Mouse (Mus musculus) liver, embryonic 11.5 days (tissue): ENCODE measurements around the gene Fam222a. TPM values are rescaled to one million over a fixed set of nuclear protein-coding genes. Genes with fewer than 3 reads are reported as not detected.
A peak's percentile ranks its signal among the peaks of the same experiment; 100 is the strongest.

Experiments
- ATAC-seq: fragments of 200-750 bp; cut with Nextera tagmentation; replicated peaks from 2 replicates; pipeline ENCODE4 v1.8.0; 2017; ENCODE audit warnings: moderate number of reproducible peaks, mild to moderate bottlenecking, moderate TSS enrichment, moderate library complexity; ENCODE audit not compliant: low FRiP score
- DNase-seq: peaks from one replicate; pipeline ENCODE4 v3.0.0-alpha.2; 2017; ENCODE audit warnings: low spot score
- H3K27ac ChIP-seq: fragments of 300-500 bp; sonication (generic); 2 replicates; pipeline ENCODE4 v1.5.1; 2014; ENCODE audit warnings: mild to moderate bottlenecking, low read depth, low read length, control low read depth
- H3K27me3 ChIP-seq: fragments of 300-500 bp; sonication (generic); replicated peaks from 2 replicates; pipeline ENCODE4 v1.6.1; 2014; ENCODE audit warnings: low read length, mixed read lengths; ENCODE audit not compliant: control insufficient read depth, insufficient read depth
- H3K36me3 ChIP-seq: fragments of 300-500 bp; sonication (generic); 2 replicates; pipeline ENCODE4 v1.6.1; 2014; ENCODE audit warnings: mild to moderate bottlenecking, low read length, moderate library complexity, mixed read lengths; ENCODE audit not compliant: control insufficient read depth, insufficient read depth
- H3K4me1 ChIP-seq: fragments of 300-500 bp; sonication (generic); replicated peaks from 2 replicates; pipeline ENCODE4 v1.6.1; 2014; ENCODE audit warnings: low read length, mixed read lengths; ENCODE audit not compliant: control insufficient read depth, insufficient read depth
- H3K4me2 ChIP-seq: fragments of 300-500 bp; sonication (generic); 2 replicates; pipeline ENCODE4 v1.6.1; 2014; ENCODE audit warnings: mild to moderate bottlenecking, control low read depth, moderate library complexity
- H3K4me3 ChIP-seq: fragments of 300-500 bp; sonication (generic); 2 replicates; pipeline ENCODE4 v1.5.1; 2014; ENCODE audit warnings: low read depth, low read length, control low read depth
- H3K9ac ChIP-seq: fragments of 300-500 bp; sonication (generic); 2 replicates; pipeline ENCODE4 v1.6.1; 2014; ENCODE audit warnings: low read depth, low read length, control low read depth
- H3K9me3 ChIP-seq: fragments of 300-500 bp; sonication (generic); 2 replicates; pipeline ENCODE4 v1.6.1; 2016; ENCODE audit warnings: low read length, inconsistent platforms, mixed read lengths; ENCODE audit not compliant: control insufficient read depth
- WGBS: fragments of 180-500 bp; shearing (Covaris S2); extraction: QIAGEN DNeasy Blood & Tissue Kit; methylation state at CpG from one replicate; pipeline ENCODE4 v1.1.7; 2014; 5-methylcytosine and 5-hydroxymethylcytosine counted together
- polyA plus RNA-seq: library from polyadenylated mRNA; unstranded; fragments of >200 nt; fragmentation: Nextera tagmentation; extraction: Ambion mirVana; gene quantifications from 2 replicates; pipeline ENCODE4 v1.2.1, GENCODE M21; 2014

The Fam222a gene
- polyA plus RNA-seq, 1 experiment from 2014 or later, result 2.3 TPM

DNA sequence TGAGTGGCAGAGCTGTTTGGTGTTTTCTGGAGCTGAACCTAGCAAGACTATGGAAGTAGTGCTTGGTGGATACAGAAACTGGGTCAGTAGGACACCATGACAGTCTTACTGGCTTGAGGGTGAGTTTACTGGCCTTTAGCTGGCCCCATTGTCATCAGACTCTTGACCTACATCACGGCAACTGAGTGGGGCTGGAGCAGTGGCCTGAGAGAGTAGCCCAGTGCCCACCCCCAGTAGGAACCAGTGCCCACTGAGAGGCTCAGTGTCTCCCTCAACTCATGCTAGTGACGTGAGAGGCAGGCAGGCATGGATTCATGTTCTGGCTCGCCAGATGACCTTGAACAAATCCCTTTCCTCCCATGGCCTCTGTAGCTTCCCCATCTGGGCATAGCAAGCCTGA is 15.2 kb downstream of the Fam222a start:
- Histone ChIP-seq H3K36me3 (no peaks in the 10 kb centered on the region), H3K9ac (no peak overlapping the region), H3K27ac (no peak overlapping the region), H3K4me1 (peaks cover 15% of the 10 kb centered on the region), H3K27me3 (peaks cover 4% of the 10 kb centered on the region; the same call in 1 of the 2 replicates), H3K4me3 (no peak overlapping the region), H3K9me3 (no peaks in the 10 kb centered on the region), H3K4me2 (no peak overlapping the region)
- DNase-seq (no peak), ATAC-seq (no peak)
- 54% methylated on average over 3 of the region's 3 CpGs for WGBS

GRCm38 (mm10) chr5:114583490-114584175 is 15.8 kb downstream of the Fam222a start:
- Histone ChIP-seq H3K27ac (no peak overlapping the region), H3K4me1 (peaks cover 21% of the 10 kb centered on the region), H3K9ac (no peak overlapping the region), H3K27me3 (peaks cover 4% of the 10 kb centered on the region), H3K36me3 (no peaks in the 10 kb centered on the region), H3K9me3 (no peaks in the 10 kb centered on the region), H3K4me2 (no peak overlapping the region), H3K4me3 (no peak overlapping the region)
- WGBS, result 65% methylated on average over 12 of the region's 12 CpGs
- ATAC-seq (no peak), DNase-seq (no peak)

DNA sequence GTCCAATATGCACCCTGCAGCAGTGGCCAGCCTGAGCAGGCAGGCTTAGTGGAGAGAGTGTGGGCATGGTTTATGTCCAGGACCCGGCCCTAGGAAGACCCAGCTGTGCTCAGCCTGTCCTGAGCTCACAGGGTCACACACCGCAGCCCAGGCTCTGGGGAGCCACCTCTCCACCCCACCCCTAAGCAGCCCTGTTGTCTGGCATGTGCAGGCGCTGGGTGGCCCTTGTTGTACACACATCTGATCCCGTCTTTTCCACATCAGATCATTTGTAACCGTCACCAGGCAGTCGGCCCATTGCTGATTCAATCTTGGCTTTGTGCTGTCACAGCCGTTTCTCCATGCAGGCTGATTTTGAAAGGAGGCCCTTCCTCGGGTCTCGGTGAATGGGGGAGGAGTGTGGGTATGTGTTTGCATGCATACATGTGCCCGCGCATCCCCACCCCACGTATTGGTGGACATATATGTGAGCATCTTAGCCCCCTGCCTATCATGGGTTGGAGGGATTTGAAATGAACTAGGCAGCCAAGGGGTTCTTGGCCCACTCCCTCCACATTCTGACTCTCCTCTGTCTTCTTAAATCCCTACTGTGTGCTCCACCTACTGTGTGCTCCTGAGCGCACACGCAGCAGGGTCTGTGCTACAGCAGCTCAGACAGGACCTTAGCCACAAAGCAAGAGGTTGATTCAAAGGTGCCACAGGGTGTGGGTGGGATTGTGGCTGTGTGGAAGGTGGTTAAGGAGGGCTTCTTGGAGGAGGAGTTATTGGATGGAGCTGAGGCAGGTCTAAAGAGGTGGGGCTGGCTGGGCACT is 16.7 kb downstream of the Fam222a start:
- DNase-seq (no peak), ATAC-seq (no peak)
- Histone ChIP-seq H3K4me2 (no peak overlapping the region), H3K36me3 (no peaks in the 10 kb centered on the region), H3K27me3 (peaks cover 4% of the 10 kb centered on the region), H3K4me1 (peaks cover 28% of the 10 kb centered on the region), H3K27ac (no peak overlapping the region), H3K4me3 (no peak overlapping the region), H3K9me3 (no peaks in the 10 kb centered on the region), H3K9ac (no peak overlapping the region)
- 71% methylated on average over 14 of the region's 14 CpGs for WGBS

GRCm38 (mm10) chr5:114585682-114586081 is 17.9 kb downstream of the Fam222a start:
- Histone ChIP-seq H3K4me3 (no peak overlapping the region), H3K4me2 (no peak overlapping the region), H3K9me3 (no peaks in the 10 kb centered on the region), H3K4me1 (peaks cover 40% of the 10 kb centered on the region), H3K27ac (no peak overlapping the region), H3K27me3 (peaks cover 4% of the 10 kb centered on the region), H3K36me3 (no peaks in the 10 kb centered on the region), H3K9ac (no peak overlapping the region)
- WGBS, result 38% methylated on average over 5 of the region's 5 CpGs
- ATAC-seq, result no peak
- no peak for DNase-seq

- Histone ChIP-seq H3K9ac (no peak overlapping the region), H3K4me1 (peaks cover 55% of the 10 kb centered on the region), H3K4me3 (no peak overlapping the region), H3K27me3 (peaks cover 4% of the 10 kb centered on the region), H3K36me3 (no peaks in the 10 kb centered on the region), H3K4me2 (no peak overlapping the region), H3K9me3 (no peaks in the 10 kb centered on the region), H3K27ac (no peak overlapping the region)
- WGBS, result 37% methylated on average over 9 of the region's 9 CpGs
- DNase-seq, result peak; percentile 69
- no peak for ATAC-seq
Measured at GRCm38 (mm10) chr5:114587908-114588307, 20.1 kb downstream of the Fam222a start.

DNA sequence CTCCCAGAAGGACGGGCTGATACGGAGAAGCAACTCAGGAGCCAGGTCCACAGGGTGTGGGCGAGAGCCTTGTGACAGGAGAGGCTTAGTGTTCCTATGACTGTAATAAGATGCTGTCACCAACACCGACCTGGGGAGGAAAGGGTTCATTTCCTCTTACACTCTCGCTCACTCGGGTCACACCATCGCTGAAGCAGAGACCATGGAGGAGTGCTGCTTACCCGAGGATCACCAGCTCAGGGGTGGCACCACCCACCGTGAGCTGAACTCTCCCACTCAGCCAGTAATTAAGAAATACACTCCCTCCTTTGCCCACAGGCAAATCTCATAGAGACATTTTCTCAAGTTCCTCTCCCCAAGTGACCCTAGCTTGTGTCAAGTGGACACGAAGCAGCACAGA is 20.6 kb downstream of the Fam222a start:
- no peaks in the 10 kb centered on the region for H3K9me3 ChIP-seq
- ATAC-seq, result no peak
- no peak for DNase-seq
- 38% methylated on average over 10 of the region's 10 CpGs for WGBS
- peaks cover 5% of the 10 kb centered on the region for H3K27me3 ChIP-seq
- no peak overlapping the region for H3K4me3 ChIP-seq
- H3K27ac ChIP-seq, result no peak overlapping the region
- H3K4me2 ChIP-seq, result peak overlapping the region; percentile 21; the same call in 1 of the 2 replicates
- no peaks in the 10 kb centered on the region for H3K36me3 ChIP-seq
- H3K9ac ChIP-seq, result no peak overlapping the region
- H3K4me1 ChIP-seq, result peaks cover 58% of the 10 kb centered on the region

DNA sequence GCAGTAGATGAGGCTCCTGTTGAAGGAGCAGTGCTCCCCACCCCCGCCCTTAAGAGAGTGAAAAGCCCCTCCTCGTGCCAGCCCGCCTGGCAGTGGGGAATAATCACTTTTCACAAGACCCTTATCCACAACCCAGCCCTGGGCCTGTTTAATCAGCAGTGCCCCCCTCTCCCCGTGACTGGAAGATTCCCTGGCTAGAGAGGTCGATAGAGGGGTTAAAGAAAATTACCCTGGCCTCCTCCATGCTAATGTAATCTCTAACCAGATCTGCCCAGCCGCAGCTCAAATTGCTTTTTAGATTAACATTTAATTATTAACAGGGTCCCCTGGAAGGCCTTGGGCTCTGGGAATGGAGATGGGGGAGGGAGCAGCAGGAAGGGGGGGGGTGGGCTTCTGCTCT is 21.2 kb downstream of the Fam222a start:
- Histone ChIP-seq H3K4me3 (no peak overlapping the region), H3K9me3 (no peaks in the 10 kb centered on the region), H3K4me1 (peaks cover 61% of the 10 kb centered on the region), H3K9ac (no peak overlapping the region), H3K27me3 (peaks cover 7% of the 10 kb centered on the region), H3K27ac (0 out of 2 replicates have a peak overlapping the region, but pooled peaks have one; percentile 28), H3K4me2 (peak overlapping the region; percentile 27), H3K36me3 (no peaks in the 10 kb centered on the region)
- ATAC-seq (no peak), DNase-seq (no peak)
- 40% methylated on average over 6 of the region's 6 CpGs for WGBS

- Histone ChIP-seq H3K9me3 (no peaks in the 10 kb centered on the region), H3K4me2 (peak overlapping the region; percentile 27), H3K4me1 (peaks cover 65% of the 10 kb centered on the region), H3K27ac (peak overlapping the region; percentile 28; the same call in 1 of the 2 replicates), H3K9ac (no peak overlapping the region), H3K36me3 (no peaks in the 10 kb centered on the region), H3K4me3 (no peak overlapping the region), H3K27me3 (peaks cover 7% of the 10 kb centered on the region)
- WGBS, result 66% methylated on average over 2 of the region's 2 CpGs
- DNase-seq, result no peak
- no peak for ATAC-seq
Measured at GRCm38 (mm10) chr5:114589454-114589853, 21.6 kb downstream of the Fam222a start.
